Mouse (Mus musculus): ENCODE measurements at regions not wholly inside any gene's neighbourhood (a gene's known extent, or its start where the extent isn't known, plus 50 kb on each side); places are given as distances from the start of the nearest gene placed in this dataset.

DNA sequence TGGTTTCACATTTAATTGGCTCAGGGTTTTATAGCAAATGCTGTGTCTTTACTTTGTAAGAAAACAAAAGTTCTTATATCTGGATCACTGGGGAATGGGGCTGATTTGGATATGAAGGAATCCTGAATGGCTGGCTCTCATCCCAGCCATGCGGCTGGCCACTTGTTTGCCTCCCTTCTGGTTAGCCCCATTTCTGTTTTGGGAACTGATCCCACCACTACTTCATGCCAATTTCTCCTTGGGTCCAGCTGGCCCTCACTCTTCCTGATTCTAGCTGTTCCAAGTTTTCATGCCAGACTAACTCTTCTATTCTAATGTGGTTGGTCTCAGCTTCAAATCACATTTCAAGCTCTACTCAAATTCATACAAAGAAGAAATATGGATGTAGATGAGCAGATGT, 5319.6 kb downstream of the 9330182O14Rik start:
- DNase-seq (ENCODE audit: low spot score) = peak; percentile 35

DNA sequence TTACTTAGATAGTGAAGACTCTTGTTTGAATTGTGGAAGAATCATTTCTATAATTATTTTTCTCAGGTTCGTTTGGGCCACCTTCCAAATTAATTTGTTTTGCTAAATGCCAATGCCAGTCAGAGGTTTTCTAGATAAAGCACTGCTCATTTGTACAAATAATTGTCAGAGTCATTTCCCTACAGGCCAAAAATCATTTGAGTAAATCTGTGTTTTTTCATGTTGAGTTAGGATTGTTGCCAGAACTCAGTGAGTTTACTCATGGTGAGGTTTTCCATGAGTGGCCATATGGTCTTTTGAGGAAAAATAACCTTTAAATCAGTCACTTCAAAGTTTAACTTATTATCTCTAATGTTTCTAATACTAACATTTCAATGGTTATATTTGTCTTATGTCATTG, 5336.3 kb downstream of the 9330182O14Rik start:
- DNase-seq (ENCODE audit: low spot score) = no peak

DNA sequence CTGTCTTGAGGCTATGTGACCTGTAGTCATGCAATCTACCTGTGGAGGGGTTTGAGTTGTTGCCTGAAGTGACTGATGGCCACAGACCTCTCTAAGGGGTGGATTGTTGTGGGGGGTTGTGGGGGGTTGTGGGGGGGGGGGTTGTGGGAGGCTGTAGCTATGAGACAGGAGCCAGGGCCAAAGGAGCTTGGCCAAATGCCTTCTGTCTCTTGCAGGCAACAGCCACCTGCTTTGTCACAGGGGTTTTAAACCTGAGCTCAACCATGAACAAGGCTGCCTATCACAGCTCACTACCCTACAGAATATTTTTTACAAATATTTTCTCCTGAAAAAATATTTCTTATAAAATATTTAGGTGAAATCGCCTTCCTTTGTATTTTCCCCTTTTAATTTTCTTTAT, 5339.0 kb downstream of the 9330182O14Rik start:
- no peak for DNase-seq (ENCODE audit: low spot score)

DNA sequence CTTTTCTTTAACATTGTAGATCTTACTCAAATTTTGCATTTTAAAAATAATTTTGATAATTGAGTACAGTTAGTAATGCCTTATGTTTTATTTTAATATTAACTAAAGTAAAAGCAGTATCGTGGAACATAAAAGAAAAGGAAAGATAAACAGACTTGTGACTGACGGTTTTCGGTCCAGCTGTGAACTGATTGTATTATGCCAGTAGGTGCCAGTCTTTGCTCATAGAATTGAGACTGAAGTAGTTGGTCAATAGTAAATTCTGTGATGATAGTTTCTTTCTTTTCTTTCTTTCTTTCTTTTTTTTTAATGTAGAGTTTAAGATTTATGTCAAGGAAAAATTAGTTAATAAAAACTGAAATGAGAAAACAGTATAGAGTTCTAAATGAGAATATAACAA, 5376.1 kb downstream of the 9330182O14Rik start:
- no peak for DNase-seq (ENCODE audit: low spot score)

All from left cerebral cortex, adult 11 months (tissue).